Comparison of ENCODE assay signal across 10 mouse cellular contexts in the genomic region with DNA sequence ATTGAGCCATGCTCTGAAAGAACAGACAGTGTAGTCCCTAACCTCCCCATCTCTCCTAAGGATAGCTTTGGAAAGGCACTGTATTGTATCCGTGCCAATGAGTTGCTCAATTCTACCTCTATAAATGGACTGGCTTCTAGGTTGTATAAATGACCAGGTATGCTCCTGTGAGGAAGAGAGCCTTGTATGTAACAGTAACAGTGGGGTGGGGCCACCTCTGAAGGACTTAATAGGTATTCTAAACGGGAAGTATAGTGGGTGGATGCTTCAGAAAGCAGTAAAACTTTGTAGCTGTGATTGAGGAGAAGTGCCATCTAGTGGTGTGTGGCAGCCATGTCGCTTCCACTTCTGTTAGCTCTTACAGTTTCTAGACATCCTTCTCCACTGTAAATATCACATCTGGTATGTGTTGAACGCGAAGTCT. TPM values are rescaled to one million over a fixed set of nuclear protein-coding genes. Genes with fewer than 3 reads are reported as not detected.
DNase-seq lines count a peak whose midpoint lies in the region; ATAC-seq and TF ChIP-seq lines count a peak whose summit lies in the region.
"Had no signal": no experiment of that assay in that cellular context is flagged by ENCODE, and none has a peak within 500 bp of the region (broad histone marks: within the 10 kb centered on the region; RNA-seq: fewer than 3 reads in every experiment).

No protein-coding gene starts in this region.

- dilution Hi-C loops in CH12.LX (cut with MboI; ENCODE audit: extremely low pct_ligation_motif_present, extremely low pct_unique_long_range_greater_than_20kb, low sequenced_read_pairs) = no loop called here

- 48% methylated on average over 5 of the region's 5 CpGs for WGBS in limb, embryonic 13.5 days

- peaks cover 5 to 60% of the 10 kb centered on the region in 2 experiments for H3K36me3 ChIP-seq in CH12.LX (replicated peaks in 1 of 2; ENCODE audit: control insufficient read depth in 1 of 2, insufficient read depth in 1 of 2, low read length in 1 of 2)
- H3K36me3 ChIP-seq in limb, embryonic 13.5 days = peaks cover 40% of the 10 kb centered on the region

- TF ChIP-seq RAD21 in CH12.LX (IDR thresholded peaks at IDR 0.05; ENCODE audit: low read depth, low read length) = peak; percentile 59

- peak; percentile 12; the same call in 1 of the 2 replicates for ATAC-seq in limb, embryonic 13.5 days (ENCODE audit: low FRiP score, low read depth)
- ATAC-seq in activated CD4-positive, CD25-positive, alpha-beta regulatory T cell, adult 4 months = no peak

- H3K4me1 ChIP-seq in CH12.LX (ENCODE audit: control insufficient read depth in 1 of 2, insufficient read depth in 2 of 2) = no peaks in the 10 kb centered on the region
- peaks cover 21% of the 10 kb centered on the region for H3K4me1 ChIP-seq in limb, embryonic 13.5 days

- in situ Hi-C loops in CH12.LX (cut with MboI; ENCODE audit: low pct_ligation_motif_present, low pct_unique_long_range_greater_than_20kb, low sequenced_read_pairs) = loop anchor here (25.0 kb wide), 1 partner anchor 316 kb away; no protein-coding TSS in a partner anchor

- peak; percentile 34 to 71; a peak in 2 of 4 replicates for TF ChIP-seq CTCF in CH12.LX (conservative IDR thresholded peaks at IDR 0.05 in 1 of 2, IDR thresholded peaks at IDR 0.05 in 1 of 2; ENCODE audit: low read depth in 2 of 2, low read length in 2 of 2)

- TF ChIP-seq POLR2A in CH12.LX (IDR thresholded peaks at IDR 0.05; ENCODE audit: low read depth, low read length) = no peak

- no peak overlapping the region for H3K9ac ChIP-seq in CH12.LX (ENCODE audit: insufficient read depth, low read depth)
- no peak overlapping the region for H3K9ac ChIP-seq in limb, embryonic 13.5 days
- H3K9ac ChIP-seq: embryonic facial prominence, embryonic 15.5 days had no signal

- DNase-seq in heart, adult 11 months = peak; percentile 88
- DNase-seq in heart, postnatal 36 days = no peak
- DNase-seq in CH12.LX (ENCODE audit: extremely low read depth) = peak; percentile 29
- DNase-seq in gonadal fat pad, adult 2 months (ENCODE audit: low read depth) = peak; percentile 17
- DNase-seq in left cerebral cortex, adult 11 months (ENCODE audit: low spot score) = no peak
- DNase-seq in layer of hippocampus, adult 9-10 months (ENCODE audit: low spot score) = no peak

- no peaks in the 10 kb centered on the region for H3K79me2 ChIP-seq in CH12.LX (replicated peaks; ENCODE audit: control insufficient read depth, extremely low read depth, insufficient read depth, poor library complexity, severe bottlenecking)

- intact Hi-C loops in heart, postnatal 36 days (cut with DNase I) = no loop called here

- H3K9me3 ChIP-seq in CH12.LX (replicated peaks; ENCODE audit: low read length) = no peaks in the 10 kb centered on the region
- no peaks in the 10 kb centered on the region for H3K9me3 ChIP-seq in limb, embryonic 13.5 days
- H3K9me3 ChIP-seq: embryonic facial prominence, embryonic 15.5 days had no signal

- no peaks in the 10 kb centered on the region for H3K27me3 ChIP-seq in CH12.LX (replicated peaks)
- no peaks in the 10 kb centered on the region for H3K27me3 ChIP-seq in limb, embryonic 13.5 days
- H3K27me3 ChIP-seq: embryonic facial prominence, embryonic 15.5 days had no signal

- no peak for TF ChIP-seq EP300 in CH12.LX (IDR thresholded peaks at IDR 0.05; ENCODE audit: low read length)

- H3K4me3 ChIP-seq in CH12.LX (replicated peaks in 1 of 3; ENCODE audit: low read depth in 2 of 3, low read length in 2 of 3, poor library complexity in 1 of 3) = no peak overlapping the region
- H3K4me3 ChIP-seq in limb, embryonic 13.5 days = no peak overlapping the region
- H3K4me3 ChIP-seq: embryonic facial prominence, embryonic 15.5 days had no signal

- H3K27ac ChIP-seq in CH12.LX (ENCODE audit: insufficient read depth, low read depth) = no peak overlapping the region
- H3K27ac ChIP-seq in limb, embryonic 13.5 days = no peak overlapping the region

- H3K4me2 ChIP-seq in CH12.LX (ENCODE audit: insufficient read depth, low read depth, poor library complexity, severe bottlenecking) = no peak overlapping the region
- no peak overlapping the region for H3K4me2 ChIP-seq in limb, embryonic 13.5 days (replicated peaks)
- H3K4me2 ChIP-seq: embryonic facial prominence, embryonic 15.5 days had no signal

TF ChIP-seq in CH12.LX, 34 proteins besides CTCF, POLR2A, EP300 and RAD21:
- TF ChIP-seq E2F4 (IDR thresholded peaks at IDR 0.05; ENCODE audit: insufficient replicate concordance, low read depth, low read length) (no peak), MXI1 (IDR thresholded peaks at IDR 0.05; ENCODE audit: low read depth, low read length) (no peak), IRF4 (IDR thresholded peaks at IDR 0.05; ENCODE audit: low read depth, low read length) (no peak), SMC3 (IDR thresholded peaks at IDR 0.05; ENCODE audit: low read depth, low read length) (peak; percentile 77), MAFK (IDR thresholded peaks at IDR 0.05; ENCODE audit: insufficient replicate concordance, low read length) (no peak)
TF ChIP-seq in CH12.LX: peak in this region for 1.

RNA-seq across cellular contexts. Expression of a gene that starts 24.5 kb away (rescaled TPM):
- total RNA-seq in heart, postnatal 36 days (2021) = not detected
- total RNA-seq in CH12.LX (2012; rRNA removed) (not detected in 2 replicates), CH12.LX (2014; rRNA removed) (not detected in 2 replicates)
- polyA plus RNA-seq in CH12.LX (2012; ENCODE audit: insufficient read length, low read depth) = not detected in 2 replicates
- polyA plus RNA-seq in gonadal fat pad, adult 2 months (2012; rRNA removed) = 0.18 and 0.48 TPM in 2 replicates
- 0.18 and 0.31 TPM in 2 replicates for polyA plus RNA-seq in limb, embryonic 13.5 days (2015; fragmentation: Nextera tagmentation; extraction: Ambion mirVana)
- not detected for polyA plus RNA-seq in activated CD4-positive, CD25-positive, alpha-beta regulatory T cell, adult 4 months (2017; shearing (Covaris generic))
- polyA plus RNA-seq: limb, embryonic 11.5 days had no signal

RNA-seq across cellular contexts. Expression of a gene that starts 53.7 kb away (rescaled TPM):
- 1 to 10 TPM in 1 of 2 experiments, under 1 TPM in 1; 0.87 to 1.2 TPM for total RNA-seq in heart, postnatal 36 days (2021)
- total RNA-seq in CH12.LX (2012; rRNA removed) = 0.08 and 0.38 TPM in 2 replicates
- total RNA-seq in CH12.LX (2014; rRNA removed) = not detected in 2 replicates
- polyA plus RNA-seq in CH12.LX (2012; ENCODE audit: insufficient read length, low read depth) = 0.14 TPM in 1 of 2 replicates, not detected in the other
- polyA plus RNA-seq in gonadal fat pad, adult 2 months (2012; rRNA removed) = 0.32 and 0.65 TPM in 2 replicates
- polyA plus RNA-seq in limb, embryonic 13.5 days (2015; fragmentation: Nextera tagmentation; extraction: Ambion mirVana) = 1.3 and 1.6 TPM in 2 replicates
- polyA plus RNA-seq in activated CD4-positive, CD25-positive, alpha-beta regulatory T cell, adult 4 months (2017; shearing (Covaris generic)) = under 1 TPM; 0.29 to 0.95 TPM

Comparison
In these comparisons a context has a peak if more than half of its experiments do, and no peak if none do; other contexts are left out.
1. DNase-seq: peak in heart, adult 11 months (single experiment), CH12.LX (single experiment) and gonadal fat pad, adult 2 months (single experiment); none in heart, postnatal 36 days (0 of 2), left cerebral cortex, adult 11 months (single experiment) and layer of hippocampus, adult 9-10 months (single experiment).